In the genomic region with DNA sequence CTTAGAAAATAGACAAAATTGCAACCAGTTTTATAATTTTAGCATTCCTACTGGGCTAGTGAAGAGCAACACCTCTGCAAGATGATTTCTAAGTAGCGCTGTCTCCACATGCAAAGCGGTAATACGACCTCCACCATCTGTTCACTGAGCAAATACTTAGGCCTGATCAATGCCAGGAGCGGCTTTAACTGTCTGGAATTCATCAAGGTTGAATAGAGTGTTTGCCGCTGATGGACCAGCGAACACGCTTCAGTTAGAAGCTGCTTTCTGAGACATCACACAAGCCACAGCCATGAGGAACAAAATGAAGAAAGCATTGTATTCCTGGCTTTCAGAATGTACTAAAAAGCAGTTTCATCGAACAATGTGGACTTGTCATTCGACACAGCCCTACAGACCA, we compare ENCODE assay signal across 14 mouse cellular contexts. TPM values are rescaled to one million over a fixed set of nuclear protein-coding genes. Genes with fewer than 3 reads are reported as not detected.
A peak's percentile ranks its signal among the peaks of the same experiment; 100 is the strongest.
DNase-seq lines count a peak whose midpoint lies in the region; ATAC-seq and TF ChIP-seq lines count a peak whose summit lies in the region.
"Had no signal": no experiment of that assay in that cellular context is flagged by ENCODE, and none has a peak within 500 bp of the region (broad histone marks: within the 10 kb centered on the region; RNA-seq: fewer than 3 reads in every experiment).

No protein-coding gene starts in this region.

- no peak overlapping the region for H3K9ac ChIP-seq in midbrain, embryonic 15.5 days
- H3K9ac ChIP-seq in embryonic facial prominence, embryonic 12.5 days: no peak overlapping the region
- H3K9ac ChIP-seq in liver, embryonic 14.5 days (replicated peaks): no peak overlapping the region
- H3K9ac ChIP-seq: heart, embryonic 15.5 days had no signal

- no peak overlapping the region for H3K4me3 ChIP-seq in midbrain, embryonic 10.5 days
- no peak overlapping the region for H3K4me3 ChIP-seq in midbrain, embryonic 15.5 days
- no peak overlapping the region for H3K4me3 ChIP-seq in embryonic facial prominence, embryonic 12.5 days
- no peak overlapping the region for H3K4me3 ChIP-seq in liver, embryonic 14.5 days (ENCODE audit: insufficient read depth in 1 of 2, low read depth in 2 of 2, low read length in 2 of 2)
- H3K4me3 ChIP-seq: heart, embryonic 15.5 days; layer of hippocampus, adult 2 months had no signal

- 0 out of 2 replicates have a peak overlapping the region, but pooled peaks have one; percentile 14 for H3K27ac ChIP-seq in midbrain, embryonic 10.5 days (replicated peaks)
- no peak overlapping the region for H3K27ac ChIP-seq in midbrain, embryonic 15.5 days
- no peak overlapping the region for H3K27ac ChIP-seq in embryonic facial prominence, embryonic 12.5 days
- H3K27ac ChIP-seq in liver, embryonic 14.5 days: no peak overlapping the region
- H3K27ac ChIP-seq: heart, embryonic 15.5 days; kidney, postnatal 0 days; layer of hippocampus, adult 2 months had no signal

- DNase-seq in embryo, embryonic 10 days (ENCODE audit: low spot score): peak; percentile 59
- no peak for DNase-seq in embryo, embryonic 9.5 days (ENCODE audit: extremely low spot score)
- DNase-seq in midbrain, embryonic 10.5 days (ENCODE audit: low spot score): peak; percentile 16
- no peak for DNase-seq in liver, embryonic 14.5 days (ENCODE audit: low read depth in 3 of 3, low spot score in 3 of 3)
- no peak for DNase-seq in adrenal gland, postnatal 25 days
- DNase-seq in left cerebral cortex, adult 11 months (ENCODE audit: low spot score): no peak
- DNase-seq: cerebellum, postnatal 36 days; heart, adult 11 months; lung, postnatal 4 days had no signal

- H3K9me3 ChIP-seq in midbrain, embryonic 10.5 days (replicated peaks): no peaks in the 10 kb centered on the region
- no peaks in the 10 kb centered on the region for H3K9me3 ChIP-seq in midbrain, embryonic 15.5 days
- H3K9me3 ChIP-seq in embryonic facial prominence, embryonic 12.5 days: no peaks in the 10 kb centered on the region
- H3K9me3 ChIP-seq in liver, embryonic 14.5 days (ENCODE audit: control insufficient read depth, low read length): no peaks in the 10 kb centered on the region
- H3K9me3 ChIP-seq: heart, embryonic 15.5 days had no signal

- TF ChIP-seq EP300 in liver, embryonic 14.5 days (IDR thresholded peaks at IDR 0.05; ENCODE audit: low read depth): no peak

- WGBS in midbrain, embryonic 10.5 days: 67% methylated on average over 9 of the region's 9 CpGs
- WGBS in midbrain, embryonic 15.5 days: 49% methylated on average over 9 of the region's 9 CpGs
- 48% methylated on average over 9 of the region's 9 CpGs for WGBS in embryonic facial prominence, embryonic 12.5 days
- WGBS in liver, embryonic 14.5 days (ENCODE audit: insufficient replicate concordance): 74% methylated on average over 9 of the region's 9 CpGs

- no peak for TF ChIP-seq CTCF in liver, embryonic 14.5 days (IDR thresholded peaks at IDR 0.05; ENCODE audit: low read depth)

- no peak for ATAC-seq in midbrain, embryonic 15.5 days (replicated peaks)
- ATAC-seq in embryonic facial prominence, embryonic 12.5 days (ENCODE audit: insufficient number of reproducible peaks, insufficient read depth, low FRiP score, low TSS enrichment): no peak
- ATAC-seq in liver, embryonic 14.5 days (ENCODE audit: insufficient read depth): no peak

- no peaks in the 10 kb centered on the region for H3K27me3 ChIP-seq in midbrain, embryonic 10.5 days (ENCODE audit: low read depth, poor library complexity, severe bottlenecking)
- H3K27me3 ChIP-seq in midbrain, embryonic 15.5 days (replicated peaks): no peaks in the 10 kb centered on the region
- no peaks in the 10 kb centered on the region for H3K27me3 ChIP-seq in embryonic facial prominence, embryonic 12.5 days
- no peaks in the 10 kb centered on the region for H3K27me3 ChIP-seq in liver, embryonic 14.5 days (ENCODE audit: control insufficient read depth, insufficient read depth, low read length)
- H3K27me3 ChIP-seq: heart, embryonic 15.5 days had no signal

- H3K4me1 ChIP-seq in midbrain, embryonic 10.5 days: peaks cover 24% of the 10 kb centered on the region
- H3K4me1 ChIP-seq in midbrain, embryonic 15.5 days: peaks cover 12% of the 10 kb centered on the region
- H3K4me1 ChIP-seq in embryonic facial prominence, embryonic 12.5 days: peaks cover 14% of the 10 kb centered on the region
- peaks cover 0 to 9% of the 10 kb centered on the region in 2 experiments; a peak in 2 of 4 replicates for H3K4me1 ChIP-seq in liver, embryonic 14.5 days (replicated peaks; ENCODE audit: control insufficient read depth in 2 of 2, insufficient read depth in 2 of 2, low read length in 1 of 2)

- H3K36me3 ChIP-seq in midbrain, embryonic 10.5 days: no peaks in the 10 kb centered on the region
- no peaks in the 10 kb centered on the region for H3K36me3 ChIP-seq in midbrain, embryonic 15.5 days (replicated peaks)
- H3K36me3 ChIP-seq in embryonic facial prominence, embryonic 12.5 days: no peaks in the 10 kb centered on the region
- no peaks in the 10 kb centered on the region; the same call in 1 of the 2 replicates for H3K36me3 ChIP-seq in liver, embryonic 14.5 days (replicated peaks; ENCODE audit: control insufficient read depth, insufficient read depth, low read depth)
- H3K36me3 ChIP-seq: heart, embryonic 15.5 days had no signal

- H3K4me2 ChIP-seq in midbrain, embryonic 15.5 days: no peak overlapping the region
- H3K4me2 ChIP-seq in embryonic facial prominence, embryonic 12.5 days (replicated peaks): peak overlapping the region; percentile 1; the same call in 1 of the 2 replicates
- peak overlapping the region; percentile 11; the same call in 1 of the 2 replicates for H3K4me2 ChIP-seq in liver, embryonic 14.5 days (ENCODE audit: low read depth)
- H3K4me2 ChIP-seq: heart, embryonic 15.5 days had no signal

RNA-seq across cellular contexts. Expression of gene Mns1, which starts 2.9 kb away (rescaled TPM):
- 52.9 and 53.8 TPM in 2 replicates for polyA plus RNA-seq in midbrain, embryonic 10.5 days (2016; fragmentation: Nextera tagmentation; extraction: Ambion mirVana)
- polyA plus RNA-seq in midbrain, embryonic 15.5 days (2015; fragmentation: Nextera tagmentation; extraction: Ambion mirVana): 6.5 and 7.4 TPM in 2 replicates
- polyA plus RNA-seq in embryonic facial prominence, embryonic 12.5 days (2016; fragmentation: Nextera tagmentation; extraction: Ambion mirVana): 33.4 and 33.6 TPM in 2 replicates
- polyA plus RNA-seq in liver, embryonic 14.5 days (2012; rRNA removed): 13.5 and 70.9 TPM in 2 replicates
- 99.8 and 102 TPM in 2 replicates for polyA plus RNA-seq in liver, embryonic 14.5 days (2014; fragmentation: Nextera tagmentation; extraction: Ambion mirVana)
- total RNA-seq in adrenal gland, postnatal 25 days (2021): 4.1 and 4.7 TPM in 2 replicates

RNA-seq across cellular contexts. Expression of gene Tex9, which starts 57.1 kb away (rescaled TPM):
- polyA plus RNA-seq in midbrain, embryonic 10.5 days (2016; fragmentation: Nextera tagmentation; extraction: Ambion mirVana): 69.6 and 75.0 TPM in 2 replicates
- polyA plus RNA-seq in midbrain, embryonic 15.5 days (2015; fragmentation: Nextera tagmentation; extraction: Ambion mirVana): 32.6 and 37.3 TPM in 2 replicates
- polyA plus RNA-seq in embryonic facial prominence, embryonic 12.5 days (2016; fragmentation: Nextera tagmentation; extraction: Ambion mirVana): 48.1 and 52.9 TPM in 2 replicates
- 3.0 and 3.8 TPM in 2 replicates for polyA plus RNA-seq in liver, embryonic 14.5 days (2012; rRNA removed)
- 6.4 and 6.6 TPM in 2 replicates for polyA plus RNA-seq in liver, embryonic 14.5 days (2014; fragmentation: Nextera tagmentation; extraction: Ambion mirVana)
- total RNA-seq in adrenal gland, postnatal 25 days (2021): 10.8 and 11.0 TPM in 2 replicates

Comparison
In these comparisons a context has a peak if more than half of its experiments do, and no peak if none do; other contexts are left out.
1. DNase-seq: peak in embryo, embryonic 10 days (single experiment) and midbrain, embryonic 10.5 days (single experiment); none in embryo, embryonic 9.5 days (single experiment), liver, embryonic 14.5 days (0 of 3), adrenal gland, postnatal 25 days (single experiment) and left cerebral cortex, adult 11 months (single experiment).